Mouse (Mus musculus): Measurements from ENCODE around the gene Golga2. TPM values are rescaled to one million over a fixed set of nuclear protein-coding genes. Genes with fewer than 3 reads are reported as not detected.

Gene Golga2
- 51.9 and 57.6 TPM in 2 replicates for polyA plus RNA-seq (2012; ENCODE audit: insufficient read depth, insufficient read length, missing spikeins)

DNA sequence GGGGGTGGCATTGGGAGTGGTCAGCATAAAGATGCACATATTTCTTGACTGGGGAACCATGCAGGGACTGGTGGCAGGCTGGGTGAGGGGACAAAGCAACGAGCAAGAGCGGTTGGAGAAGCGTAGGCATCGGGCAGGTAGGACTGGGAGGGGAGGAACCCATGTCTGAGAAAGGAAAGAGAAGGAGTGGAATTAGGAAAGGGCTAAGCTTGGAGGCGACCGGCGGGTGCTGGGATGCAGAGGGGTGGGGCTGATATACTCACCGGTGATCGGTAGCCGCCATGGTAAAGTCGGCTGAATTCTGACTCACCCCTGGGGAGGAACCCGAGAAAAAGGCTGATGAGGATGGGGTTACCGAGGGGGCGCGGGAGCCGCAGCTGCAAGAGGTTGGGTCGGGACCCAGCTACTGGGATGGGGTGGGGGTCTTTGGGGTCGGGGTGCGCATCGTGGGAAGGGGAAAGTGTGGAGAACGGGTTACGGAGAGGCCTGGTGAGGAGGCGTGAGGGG, at the start of gene Golga2:
Golga2 (plus strand) TSS at position 51 of the 507 bp plus-strand sequence.
- Histone ChIP-seq H3K27ac (replicated peaks; ENCODE audit: low read depth, low read length) (peak within 1 kb of the TSS; percentile 63), H3K4me3 (ENCODE audit: insufficient read depth, low read depth, low read length) (peak within 1 kb of the TSS; percentile 75), H3K4me1 (ENCODE audit: control insufficient read depth, insufficient read depth, insufficient read length, low read length) (peaks cover 7% of the 10 kb centered on the region)

DNA sequence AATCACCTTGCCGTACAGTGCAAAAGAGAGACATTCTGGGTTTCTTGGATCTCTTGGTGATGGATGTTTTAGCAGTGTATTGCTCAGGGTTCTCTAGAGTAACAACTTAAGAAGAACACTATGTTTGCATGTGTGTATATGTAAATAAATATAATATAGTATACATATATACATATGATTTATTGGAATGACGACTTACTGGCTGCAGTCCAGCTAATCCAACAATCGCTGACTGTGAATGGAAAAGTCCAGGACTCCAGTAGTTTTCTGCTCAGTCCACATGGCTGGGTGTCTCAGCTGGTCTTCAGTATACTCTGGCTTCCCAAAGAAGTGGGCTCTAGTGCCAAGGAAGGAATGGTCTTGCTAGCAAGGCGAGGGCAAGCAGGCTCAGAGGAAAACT, 49.6 kb upstream of the Golga2 start:
- Histone ChIP-seq H3K4me1 (ENCODE audit: control insufficient read depth, insufficient read depth, insufficient read length, low read length) (peaks cover 7% of the 10 kb centered on the region; the same call in 1 of the 2 replicates), H3K4me3 (ENCODE audit: insufficient read depth, low read depth, low read length) (peak overlapping the region; percentile 80)

GRCm38 (mm10) chr2:32238708-32239435, 48.3 kb upstream of the Golga2 start:
- Histone ChIP-seq H3K27ac (replicated peaks; ENCODE audit: low read depth, low read length) (no peak overlapping the region), H3K4me3 (ENCODE audit: insufficient read depth, low read depth, low read length) (no peak overlapping the region), H3K4me1 (ENCODE audit: control insufficient read depth, insufficient read depth, insufficient read length, low read length) (peaks cover 7% of the 10 kb centered on the region; the same call in 1 of the 2 replicates)

More for the DNA sequence above, 49.6 kb upstream of the Golga2 start:
- H3K27ac ChIP-seq (replicated peaks; ENCODE audit: low read depth, low read length), result no peak overlapping the region

DNA sequence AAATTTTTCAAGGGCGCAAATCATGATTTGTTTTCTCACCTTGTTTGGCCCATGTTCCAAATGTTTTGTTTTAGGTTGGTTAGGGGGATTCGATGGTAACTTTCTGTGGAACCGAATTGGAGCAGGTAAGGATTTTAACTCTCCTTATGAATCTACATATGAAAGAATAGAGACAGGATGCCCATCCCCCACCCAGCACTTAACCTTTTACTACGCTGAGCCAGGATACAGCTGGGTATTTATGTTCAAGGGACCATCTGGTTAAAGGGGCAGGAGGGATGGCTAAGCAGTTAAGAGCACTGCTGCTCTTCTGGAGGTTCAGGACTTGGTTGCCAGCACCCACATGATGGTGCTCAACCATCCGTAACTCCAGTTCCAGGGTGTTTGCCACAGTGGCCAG, 46.6 kb upstream of the Golga2 start:
- H3K4me3 ChIP-seq (ENCODE audit: insufficient read depth, low read depth, low read length), result no peak overlapping the region
- no peak overlapping the region for H3K27ac ChIP-seq (replicated peaks; ENCODE audit: low read depth, low read length)
- H3K4me1 ChIP-seq (ENCODE audit: control insufficient read depth, insufficient read depth, insufficient read length, low read length), result no peaks in the 10 kb centered on the region

- H3K4me3 ChIP-seq (ENCODE audit: insufficient read depth, low read depth, low read length), result no peak overlapping the region
- no peak overlapping the region for H3K27ac ChIP-seq (replicated peaks; ENCODE audit: low read depth, low read length)
- H3K4me1 ChIP-seq (ENCODE audit: control insufficient read depth, insufficient read depth, insufficient read length, low read length), result no peaks in the 10 kb centered on the region
Measured at GRCm38 (mm10) chr2:32242986-32243385, 44.2 kb upstream of the Golga2 start.

DNA sequence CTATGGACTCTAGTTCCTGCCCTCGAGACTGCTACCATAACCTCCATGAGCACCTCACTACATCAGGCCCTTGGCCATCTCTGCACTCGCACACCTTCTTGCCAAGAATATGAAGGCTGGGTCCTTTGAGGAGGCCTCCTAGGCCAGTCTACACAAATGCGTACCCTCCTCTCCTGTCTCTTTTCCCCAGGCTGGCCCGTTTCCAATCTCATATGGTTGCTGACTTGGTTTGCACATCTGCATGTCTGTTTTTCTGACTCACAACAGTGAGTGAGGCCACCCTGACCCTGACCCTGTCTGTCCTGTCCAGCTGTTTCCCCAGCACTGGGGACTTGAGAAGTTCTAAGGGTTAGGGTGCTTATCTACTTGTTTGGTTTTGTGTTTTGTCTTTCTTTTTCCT, 40.4 kb upstream of the Golga2 start:
- no peaks in the 10 kb centered on the region; the same call in 1 of the 2 replicates for H3K4me1 ChIP-seq (ENCODE audit: control insufficient read depth, insufficient read depth, insufficient read length, low read length)
- no peak overlapping the region for H3K4me3 ChIP-seq (ENCODE audit: insufficient read depth, low read depth, low read length)
- peak overlapping the region; percentile 37 for H3K27ac ChIP-seq (replicated peaks; ENCODE audit: low read depth, low read length)

DNA sequence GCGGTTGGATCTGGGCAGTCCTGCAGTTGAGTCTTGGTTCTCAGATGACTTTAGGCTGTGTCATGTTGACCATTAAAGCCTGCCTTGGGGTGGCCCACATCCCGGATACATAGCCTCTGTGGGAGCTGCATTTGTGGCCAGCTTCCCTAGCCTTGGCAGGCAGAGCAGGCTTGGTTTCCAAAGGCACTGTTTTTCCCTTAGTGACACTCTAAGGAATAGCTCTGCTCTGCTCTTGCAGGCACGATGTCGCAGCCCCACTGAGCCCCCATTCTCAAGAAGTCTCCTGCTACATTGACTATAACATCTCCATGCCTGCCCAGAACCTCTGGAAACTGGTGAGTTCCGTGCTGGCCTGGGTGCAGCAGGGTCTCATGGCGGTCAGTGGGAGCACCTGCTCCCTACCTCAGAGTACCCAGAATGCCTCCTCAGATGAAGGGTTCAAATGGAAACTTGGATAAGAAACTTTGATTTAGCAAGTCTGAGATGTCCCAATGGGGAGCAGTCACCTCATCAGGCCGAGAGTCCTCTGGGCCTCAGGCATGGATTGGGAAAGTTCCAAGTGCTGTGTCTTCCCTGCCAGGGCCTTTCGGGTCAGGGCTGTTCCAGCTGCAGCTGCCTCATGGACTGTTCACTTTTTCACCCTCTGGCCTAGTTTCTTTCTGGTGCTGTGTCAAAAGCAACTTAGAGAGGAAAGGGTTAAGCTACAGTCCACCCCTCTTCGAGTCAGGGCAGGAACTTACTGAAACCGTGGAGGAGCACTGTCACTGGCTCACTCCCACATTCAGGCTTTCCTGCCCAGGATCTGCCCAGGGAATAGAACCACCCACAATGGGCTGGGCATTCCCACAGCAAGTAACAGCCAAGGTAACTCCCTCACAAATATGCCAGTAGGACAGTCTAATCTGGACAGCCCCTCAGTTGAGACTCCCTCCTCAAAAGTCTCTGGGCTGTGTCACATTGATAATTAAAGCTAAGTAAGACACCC, 38.5 kb upstream of the Golga2 start:
- Histone ChIP-seq H3K27ac (replicated peaks; ENCODE audit: low read depth, low read length) (peak overlapping the region; percentile 77), H3K4me1 (ENCODE audit: control insufficient read depth, insufficient read depth, insufficient read length, low read length) (no peaks in the 10 kb centered on the region; the same call in 1 of the 2 replicates), H3K4me3 (ENCODE audit: insufficient read depth, low read depth, low read length) (no peak overlapping the region)

- Histone ChIP-seq H3K4me1 (ENCODE audit: control insufficient read depth, insufficient read depth, insufficient read length, low read length) (no peaks in the 10 kb centered on the region; the same call in none of the 2 replicates), H3K27ac (replicated peaks; ENCODE audit: low read depth, low read length) (no peak overlapping the region), H3K4me3 (ENCODE audit: insufficient read depth, low read depth, low read length) (no peak overlapping the region)
Measured at GRCm38 (mm10) chr2:32251791-32252527, 35.2 kb upstream of the Golga2 start.

- Histone ChIP-seq H3K4me1 (ENCODE audit: control insufficient read depth, insufficient read depth, insufficient read length, low read length) (peaks cover 2% of the 10 kb centered on the region), H3K27ac (replicated peaks; ENCODE audit: low read depth, low read length) (no peak overlapping the region), H3K4me3 (ENCODE audit: insufficient read depth, low read depth, low read length) (no peak overlapping the region)
Measured at GRCm38 (mm10) chr2:32252658-32253057, 34.5 kb upstream of the Golga2 start.

DNA sequence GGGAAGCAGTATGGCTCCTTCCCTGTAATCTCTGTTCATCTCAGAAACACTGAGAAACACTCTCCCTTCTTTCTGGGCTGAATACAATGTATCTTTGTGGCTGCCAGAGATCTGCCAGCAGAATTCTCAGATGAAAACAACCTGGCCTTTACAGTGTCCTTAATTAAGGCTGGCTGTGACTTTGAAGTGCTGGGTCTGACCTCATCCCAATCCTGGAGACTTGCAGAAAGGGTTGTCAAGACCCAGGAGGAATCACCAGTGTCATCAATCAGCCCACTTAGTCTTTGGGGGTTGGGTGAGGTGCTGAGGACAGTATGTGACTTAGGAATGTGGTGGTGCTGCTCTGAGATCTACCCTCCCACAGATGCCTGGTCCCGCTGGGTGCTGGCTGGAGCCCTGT, 33.8 kb upstream of the Golga2 start:
- Histone ChIP-seq H3K27ac (replicated peaks; ENCODE audit: low read depth, low read length) (no peak overlapping the region), H3K4me1 (ENCODE audit: control insufficient read depth, insufficient read depth, insufficient read length, low read length) (peaks cover 5% of the 10 kb centered on the region), H3K4me3 (ENCODE audit: insufficient read depth, low read depth, low read length) (no peak overlapping the region)

- no peak overlapping the region for H3K4me3 ChIP-seq (ENCODE audit: insufficient read depth, low read depth, low read length)
- H3K27ac ChIP-seq (replicated peaks; ENCODE audit: low read depth, low read length), result peak overlapping the region; percentile 38
Measured at GRCm38 (mm10) chr2:32254563-32254962, 32.6 kb upstream of the Golga2 start.

GRCm38 (mm10) chr2:32256273-32256672, 30.9 kb upstream of the Golga2 start:
- Histone ChIP-seq H3K27ac (replicated peaks; ENCODE audit: low read depth, low read length) (peak overlapping the region; percentile 71), H3K4me1 (ENCODE audit: control insufficient read depth, insufficient read depth, insufficient read length, low read length) (peaks cover 5% of the 10 kb centered on the region), H3K4me3 (ENCODE audit: insufficient read depth, low read depth, low read length) (peak overlapping the region; percentile 4; the same call in 1 of the 2 replicates)

More at GRCm38 (mm10) chr2:32254563-32254962, 32.6 kb upstream of the Golga2 start:
- H3K4me1 ChIP-seq (ENCODE audit: control insufficient read depth, insufficient read depth, insufficient read length, low read length), result peaks cover 5% of the 10 kb centered on the region

- peak overlapping the region; percentile 96 for H3K4me3 ChIP-seq (ENCODE audit: insufficient read depth, low read depth, low read length)
- peak overlapping the region; percentile 92 for H3K27ac ChIP-seq (replicated peaks; ENCODE audit: low read depth, low read length)
- peaks cover 5% of the 10 kb centered on the region for H3K4me1 ChIP-seq (ENCODE audit: control insufficient read depth, insufficient read depth, insufficient read length, low read length)
Measured at GRCm38 (mm10) chr2:32258887-32259533, 28.2 kb upstream of the Golga2 start.
